16 mouse cellular contexts compared by ENCODE assay signal in the genomic region with DNA sequence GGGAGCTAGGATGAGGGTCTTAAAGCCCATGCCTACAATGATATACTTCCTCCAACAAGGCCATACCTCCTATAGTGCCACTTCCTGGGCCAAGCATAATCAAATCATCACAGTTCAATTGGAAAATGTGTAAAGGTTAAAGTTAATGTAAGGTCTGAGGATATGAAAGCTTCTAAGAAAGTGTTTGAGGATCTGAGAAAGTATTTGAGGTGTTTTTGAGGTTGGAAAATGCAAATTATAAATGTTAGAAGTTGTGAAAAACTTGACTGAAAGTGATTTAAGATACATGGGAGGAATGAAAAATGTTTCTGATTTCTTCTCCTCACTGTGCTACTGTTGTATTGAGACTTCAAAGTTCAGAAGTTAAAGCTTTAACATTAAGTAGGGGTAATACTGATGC.
"Had no signal": no experiment of that assay in that cellular context is flagged by ENCODE, and none has a peak within 500 bp of the region (broad histone marks: within the 10 kb centered on the region; RNA-seq: fewer than 3 reads in every experiment).

No protein-coding gene starts in this region.

- H3K9ac ChIP-seq: neural tube, embryonic 13.5 days; neural tube, embryonic 15.5 days; stomach, embryonic 15.5 days had no signal

- H3K4me2 ChIP-seq: neural tube, embryonic 13.5 days; neural tube, embryonic 15.5 days; stomach, embryonic 15.5 days had no signal

- H3K27ac ChIP-seq: neural tube, embryonic 13.5 days; neural tube, embryonic 15.5 days; stomach, embryonic 15.5 days; stomach, postnatal 0 days had no signal

- DNase-seq: retina, postnatal 1 day; right cerebral cortex, adult 18-20 months; right cerebral cortex, postnatal 14 days; right cerebral cortex, postnatal 25 days; right cerebral cortex, postnatal 4 days; spleen, adult 18-20 months; thymus, adult 18-20 months; thymus, adult 2 months; thymus, postnatal 14 days; thymus, postnatal 25 days; thymus, postnatal 36 days; thymus, postnatal 4 days had no signal

- H3K36me3 ChIP-seq: neural tube, embryonic 13.5 days; neural tube, embryonic 15.5 days; stomach, embryonic 15.5 days had no signal

- H3K4me1 ChIP-seq: neural tube, embryonic 13.5 days; neural tube, embryonic 15.5 days; stomach, embryonic 15.5 days had no signal

- H3K27me3 ChIP-seq: neural tube, embryonic 13.5 days; neural tube, embryonic 15.5 days; stomach, embryonic 15.5 days had no signal

- H3K9me3 ChIP-seq: neural tube, embryonic 13.5 days; neural tube, embryonic 15.5 days; stomach, embryonic 15.5 days had no signal

- H3K4me3 ChIP-seq: neural tube, embryonic 13.5 days; neural tube, embryonic 15.5 days; stomach, embryonic 15.5 days had no signal
